Mouse (Mus musculus) E14TG2a.4 (cell line): ENCODE data around the gene Clic4.

Experiments used
- CTCF ChIP-seq: conservative IDR thresholded peaks from 2 replicates; pipeline ENCODE4 v1.5.1; 2014; ENCODE audit warnings: low read length
- NANOG ChIP-seq: IDR thresholded peaks from 2 replicates; pipeline ENCODE4 v1.6.1; 2014; ENCODE audit warnings: borderline replicate concordance, low read length, mixed read lengths
- POU5F1 ChIP-seq: IDR thresholded peaks from 2 replicates; pipeline ENCODE4 v1.6.1; 2014; ENCODE audit warnings: low read length, borderline replicate concordance

GRCm38 (mm10) chr4:135309726-135310125 lies 37.1 kb upstream of the Clic4 start:
- TF ChIP-seq CTCF (no peak), POU5F1 (no peak), NANOG (no peak)
